9 mouse cellular contexts compared by ENCODE assay signal in genomic region chr8:116927880-116928279, GRCm38 (mm10). TPM values are rescaled to one million over a fixed set of nuclear protein-coding genes. Genes with fewer than 3 reads are reported as not detected.
A peak's percentile ranks its signal among the peaks of the same experiment; 100 is the strongest.
DNase-seq lines count a peak whose midpoint lies in the region; ATAC-seq and TF ChIP-seq lines count a peak whose summit lies in the region.
"Had no signal": no experiment of that assay in that cellular context is flagged by ENCODE, and none has a peak within 500 bp of the region (broad histone marks: within the 10 kb centered on the region; RNA-seq: fewer than 3 reads in every experiment).

No protein-coding gene starts in this region.

- ATAC-seq in hindbrain, embryonic 11.5 days (ENCODE audit: low FRiP score), result no peak
- ATAC-seq in hindbrain, embryonic 14.5 days (ENCODE audit: low FRiP score), result no peak
- no peak for ATAC-seq in liver, embryonic 14.5 days (ENCODE audit: insufficient read depth)

- no peak overlapping the region for H3K4me2 ChIP-seq in hindbrain, embryonic 11.5 days (replicated peaks; ENCODE audit: low read depth, low read length)
- no peak overlapping the region for H3K4me2 ChIP-seq in hindbrain, embryonic 14.5 days (replicated peaks)
- H3K4me2 ChIP-seq in liver, embryonic 14.5 days (ENCODE audit: low read depth), result no peak overlapping the region

- no peak overlapping the region for H3K9ac ChIP-seq in hindbrain, embryonic 11.5 days (ENCODE audit: low read depth, low read length)
- no peak overlapping the region for H3K9ac ChIP-seq in hindbrain, embryonic 14.5 days
- no peak overlapping the region for H3K9ac ChIP-seq in ES-Bruce4 (ENCODE audit: low read depth, poor library complexity, severe bottlenecking)
- H3K9ac ChIP-seq in liver, embryonic 14.5 days (replicated peaks), result no peak overlapping the region

- no peaks in the 10 kb centered on the region for H3K4me1 ChIP-seq in hindbrain, embryonic 11.5 days (replicated peaks; ENCODE audit: control insufficient read depth, insufficient read depth, low read length)
- no peaks in the 10 kb centered on the region for H3K4me1 ChIP-seq in hindbrain, embryonic 14.5 days (replicated peaks; ENCODE audit: control insufficient read depth, insufficient read depth, low read length)
- no peaks in the 10 kb centered on the region for H3K4me1 ChIP-seq in ES-Bruce4 (ENCODE audit: control insufficient read depth, insufficient read depth, low read length)
- H3K4me1 ChIP-seq in liver, embryonic 14.5 days (replicated peaks; ENCODE audit: control insufficient read depth in 2 of 2, insufficient read depth in 2 of 2, low read length in 1 of 2), result peaks cover 0 to 4% of the 10 kb centered on the region in 2 experiments; a peak in 1 of 4 replicates

- no peak overlapping the region for H3K4me3 ChIP-seq in hindbrain, embryonic 11.5 days (ENCODE audit: low read depth, low read length)
- H3K4me3 ChIP-seq in hindbrain, embryonic 14.5 days (replicated peaks; ENCODE audit: low read length), result no peak overlapping the region
- H3K4me3 ChIP-seq in ES-Bruce4 (ENCODE audit: low read depth, low read length), result no peak overlapping the region
- no peak overlapping the region for H3K4me3 ChIP-seq in liver, embryonic 14.5 days (ENCODE audit: insufficient read depth in 1 of 2, low read depth in 2 of 2, low read length in 2 of 2)

- 0 out of 2 replicates have a peak, but pooled peaks cover 2% of the 10 kb centered on the region for H3K36me3 ChIP-seq in hindbrain, embryonic 11.5 days (ENCODE audit: control insufficient read depth, insufficient read depth, low read length)
- no peaks in the 10 kb centered on the region for H3K36me3 ChIP-seq in hindbrain, embryonic 14.5 days (replicated peaks; ENCODE audit: control insufficient read depth, insufficient read depth)
- H3K36me3 ChIP-seq in ES-Bruce4 (ENCODE audit: control insufficient read depth, insufficient read depth, low read length, poor library complexity, severe bottlenecking), result peaks cover 42% of the 10 kb centered on the region
- H3K36me3 ChIP-seq in liver, embryonic 14.5 days (replicated peaks; ENCODE audit: control insufficient read depth, insufficient read depth, low read depth), result peaks cover 55% of the 10 kb centered on the region

- no peaks in the 10 kb centered on the region for H3K9me3 ChIP-seq in hindbrain, embryonic 11.5 days (ENCODE audit: control insufficient read depth, low read length)
- no peaks in the 10 kb centered on the region for H3K9me3 ChIP-seq in hindbrain, embryonic 14.5 days (ENCODE audit: control insufficient read depth, low read length)
- H3K9me3 ChIP-seq in ES-Bruce4 (replicated peaks; ENCODE audit: control insufficient read depth, insufficient read depth, low read length, poor library complexity, severe bottlenecking), result no peaks in the 10 kb centered on the region
- H3K9me3 ChIP-seq in liver, embryonic 14.5 days (ENCODE audit: control insufficient read depth, low read length), result no peaks in the 10 kb centered on the region

- no peaks in the 10 kb centered on the region for H3K27me3 ChIP-seq in hindbrain, embryonic 11.5 days (ENCODE audit: control insufficient read depth, insufficient read depth, low read length)
- no peaks in the 10 kb centered on the region for H3K27me3 ChIP-seq in hindbrain, embryonic 14.5 days (ENCODE audit: control insufficient read depth, insufficient read depth, low read length)
- H3K27me3 ChIP-seq in ES-Bruce4 (ENCODE audit: control insufficient read depth, insufficient read depth, low read length, poor library complexity, severe bottlenecking), result no peaks in the 10 kb centered on the region
- H3K27me3 ChIP-seq in liver, embryonic 14.5 days (ENCODE audit: control insufficient read depth, insufficient read depth, low read length), result no peaks in the 10 kb centered on the region

- TF ChIP-seq POLR2A in ES-Bruce4 (IDR thresholded peaks at IDR 0.05; ENCODE audit: insufficient read depth, low read length), result no peak

- TF ChIP-seq CTCF in ES-Bruce4 (IDR thresholded peaks at IDR 0.05; ENCODE audit: low read depth, low read length), result peak; percentile 94
- peak; percentile 90 for TF ChIP-seq CTCF in liver, embryonic 14.5 days (IDR thresholded peaks at IDR 0.05; ENCODE audit: low read depth)

- H3K27ac ChIP-seq in hindbrain, embryonic 11.5 days (ENCODE audit: low read depth, low read length), result no peak overlapping the region
- no peak overlapping the region for H3K27ac ChIP-seq in hindbrain, embryonic 14.5 days
- H3K27ac ChIP-seq in ES-Bruce4 (ENCODE audit: insufficient read depth, low read length), result no peak overlapping the region
- no peak overlapping the region for H3K27ac ChIP-seq in liver, embryonic 14.5 days
- H3K27ac ChIP-seq: macrophage had no signal

- no peak for TF ChIP-seq EP300 in ES-Bruce4 (IDR thresholded peaks at IDR 0.05; ENCODE audit: insufficient read depth, low read depth, low read length)
- TF ChIP-seq EP300 in liver, embryonic 14.5 days (IDR thresholded peaks at IDR 0.05; ENCODE audit: low read depth), result no peak

- WGBS in hindbrain, embryonic 11.5 days, result 82% methylated on average over 9 of the region's 9 CpGs
- WGBS in hindbrain, embryonic 14.5 days, result 84% methylated on average over 9 of the region's 9 CpGs
- WGBS in liver, embryonic 14.5 days (ENCODE audit: insufficient replicate concordance), result 69% methylated on average over 9 of the region's 9 CpGs

- DNase-seq in hindbrain, embryonic 11.5 days (ENCODE audit: low spot score), result peak; percentile 48
- no peak for DNase-seq in hindbrain, embryonic 14.5 days (ENCODE audit: low spot score)
- peak; percentile 48 for DNase-seq in embryo, embryonic 10.5 days (ENCODE audit: low spot score)
- no peak for DNase-seq in liver, embryonic 14.5 days (ENCODE audit: low read depth in 3 of 3, low spot score in 3 of 3)
- peak; percentile 38 to 42 for DNase-seq in spleen, postnatal 36 days (ENCODE audit: low spot score in 2 of 2)
- DNase-seq in adipocyte (ENCODE audit: low spot score), result no peak
- no peak for DNase-seq in c-Kit-positive CD71-positive TER-119-positive erythroid progenitor cells, embryonic 14.5 days (ENCODE audit: low spot score)

RNA-seq across cellular contexts. Expression of gene Cenpn, which starts 6.3 kb away (rescaled TPM):
- polyA plus RNA-seq in hindbrain, embryonic 11.5 days (2014; fragmentation: Nextera tagmentation; extraction: Ambion mirVana), result 45.8 and 49.2 TPM in 2 replicates
- 8.6 and 9.7 TPM in 2 replicates for polyA plus RNA-seq in hindbrain, embryonic 14.5 days (2014; fragmentation: Nextera tagmentation; extraction: Ambion mirVana)
- 48.0 and 49.1 TPM in 2 replicates for polyA plus RNA-seq in ES-Bruce4 (2011; ENCODE audit: insufficient read depth, insufficient read length, low read depth, missing spikeins)
- polyA plus RNA-seq in liver, embryonic 14.5 days (2012; rRNA removed), result 19.4 and 21.3 TPM in 2 replicates
- polyA plus RNA-seq in liver, embryonic 14.5 days (2014; fragmentation: Nextera tagmentation; extraction: Ambion mirVana), result 27.4 and 28.9 TPM in 2 replicates

RNA-seq across cellular contexts. Expression of gene Cmc2, which starts 6.6 kb away (rescaled TPM):
- polyA plus RNA-seq in hindbrain, embryonic 11.5 days (2014; fragmentation: Nextera tagmentation; extraction: Ambion mirVana), result 68.6 and 73.8 TPM in 2 replicates
- 36.0 and 36.3 TPM in 2 replicates for polyA plus RNA-seq in hindbrain, embryonic 14.5 days (2014; fragmentation: Nextera tagmentation; extraction: Ambion mirVana)
- 23.0 and 23.3 TPM in 2 replicates for polyA plus RNA-seq in ES-Bruce4 (2011; ENCODE audit: insufficient read depth, insufficient read length, low read depth, missing spikeins)
- polyA plus RNA-seq in liver, embryonic 14.5 days (2012; rRNA removed), result 15.3 and 20.6 TPM in 2 replicates
- 81.1 and 87.6 TPM in 2 replicates for polyA plus RNA-seq in liver, embryonic 14.5 days (2014; fragmentation: Nextera tagmentation; extraction: Ambion mirVana)

RNA-seq across cellular contexts. Expression of gene Atmin, which starts 15.3 kb away (rescaled TPM):
- polyA plus RNA-seq in hindbrain, embryonic 11.5 days (2014; fragmentation: Nextera tagmentation; extraction: Ambion mirVana), result 15.8 and 18.3 TPM in 2 replicates
- 26.2 and 28.3 TPM in 2 replicates for polyA plus RNA-seq in hindbrain, embryonic 14.5 days (2014; fragmentation: Nextera tagmentation; extraction: Ambion mirVana)
- polyA plus RNA-seq in ES-Bruce4 (2011; ENCODE audit: insufficient read depth, insufficient read length, low read depth, missing spikeins), result 39.6 and 42.1 TPM in 2 replicates
- 2.8 and 3.3 TPM in 2 replicates for polyA plus RNA-seq in liver, embryonic 14.5 days (2012; rRNA removed)
- polyA plus RNA-seq in liver, embryonic 14.5 days (2014; fragmentation: Nextera tagmentation; extraction: Ambion mirVana), result 3.3 and 4.9 TPM in 2 replicates

RNA-seq across cellular contexts. Expression of gene 1700030J22Rik, which starts 50.9 kb away (rescaled TPM):
- 2.2 and 4.1 TPM in 2 replicates for polyA plus RNA-seq in hindbrain, embryonic 11.5 days (2014; fragmentation: Nextera tagmentation; extraction: Ambion mirVana)
- polyA plus RNA-seq in hindbrain, embryonic 14.5 days (2014; fragmentation: Nextera tagmentation; extraction: Ambion mirVana), result 5.5 and 6.1 TPM in 2 replicates
- 2.6 and 4.8 TPM in 2 replicates for polyA plus RNA-seq in ES-Bruce4 (2011; ENCODE audit: insufficient read depth, insufficient read length, low read depth, missing spikeins)
- polyA plus RNA-seq in liver, embryonic 14.5 days (2012; rRNA removed), result 0.25 and 0.29 TPM in 2 replicates
- polyA plus RNA-seq in liver, embryonic 14.5 days (2014; fragmentation: Nextera tagmentation; extraction: Ambion mirVana), result 0.18 and 0.20 TPM in 2 replicates

Comparison
In these comparisons a context has a peak if more than half of its experiments do, and no peak if none do; other contexts are left out.
1. DNase-seq: peak in hindbrain, embryonic 11.5 days (single experiment), embryo, embryonic 10.5 days (single experiment) and spleen, postnatal 36 days (2 of 2); none in hindbrain, embryonic 14.5 days (single experiment), liver, embryonic 14.5 days (0 of 3), adipocyte (single experiment) and c-Kit-positive CD71-positive TER-119-positive erythroid progenitor cells, embryonic 14.5 days (single experiment).